Mouse (Mus musculus) left cerebral cortex, adult 2 months (tissue): ENCODE measurements at regions not wholly inside any gene's neighbourhood (a gene's known extent, or its start where the extent isn't known, plus 50 kb on each side); places are given as distances from the start of the nearest gene placed in this dataset.
A peak's percentile ranks its signal among the peaks of the same experiment; 100 is the strongest.
"Not testable (repeated sequence)": the region's sequence is repeated elsewhere in the genome, so short reads cannot be mapped to it uniquely, and the experiment has no call there.

ENCODE experiments used
- DNase-seq, 2 experiments: peaks; one replicate each; pipeline ENCODE4 v3.0.0; 2021 to 2022; ENCODE audit warnings: low spot score in 2 of 2, mixed read lengths in 1 of 2; ENCODE audit errors: extremely low spot score in 1 of 2
- H3K27ac ChIP-seq: fragments of 200-600 bp; 2 replicates; pipeline ENCODE4 v1.8.1; 2022
- H3K4me3 ChIP-seq: fragments of 200-600 bp; 2 replicates; pipeline ENCODE4 v1.8.1; 2022
- CTCF ChIP-seq: fragments of 200-600 bp; IDR thresholded peaks from 2 replicates; pipeline ENCODE4 v1.8.1; 2022; ENCODE audit warnings: antibody characterized with exemption, mild to moderate bottlenecking, moderate library complexity
- intact Hi-C: fragments of 180-260 bp; cut with DNase I; formaldehyde crosslinking; loops from one replicate; pipeline ENCODE4 v1.15.1; 2025

DNA sequence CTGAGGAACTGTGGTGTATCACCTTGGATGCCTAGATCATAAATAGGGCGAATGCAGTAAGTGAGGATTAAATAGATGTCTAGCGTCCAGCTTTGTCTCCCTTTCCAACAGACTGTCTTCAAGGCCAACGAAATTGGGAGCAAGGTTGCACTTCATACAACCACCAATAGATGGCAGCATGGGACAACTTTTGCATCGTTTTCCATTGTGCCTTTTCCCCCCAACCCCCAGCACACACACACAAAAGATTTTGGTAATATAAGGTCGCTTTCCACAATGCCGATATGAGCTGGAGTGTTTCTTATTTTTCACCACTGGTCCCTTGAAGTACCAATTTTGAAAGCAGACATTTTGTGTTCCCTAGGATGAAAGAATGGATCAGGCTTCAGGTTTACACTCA is 304.7 kb downstream of the BC048507 start:
- H3K4me3 ChIP-seq, intact Hi-C loops, H3K27ac ChIP-seq: not testable (repeated sequence)
- TF ChIP-seq CTCF: peak; percentile 31
- DNase-seq: peak; percentile 26 to 71

DNA sequence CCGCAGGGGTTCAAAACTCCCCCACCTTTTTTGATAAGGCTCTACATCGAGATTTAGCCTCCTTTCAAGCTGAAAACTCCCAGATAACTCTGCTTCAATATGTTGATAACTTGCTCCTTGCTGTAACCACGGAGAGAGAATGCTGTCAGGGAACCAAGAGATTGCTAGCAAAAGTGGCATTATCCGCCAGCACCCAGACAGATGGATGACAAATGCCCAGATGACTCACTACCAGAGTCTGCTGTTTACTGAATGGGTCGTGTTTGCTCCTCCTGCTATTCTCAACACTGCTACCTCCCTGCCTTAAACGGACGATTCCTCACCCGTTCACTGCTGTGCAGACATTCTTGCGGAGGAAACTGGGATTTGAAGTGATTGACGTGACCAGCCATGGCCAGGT is 310.3 kb downstream of the BC048507 start:
- peak in 1 of 2 experiments; percentile 7 for DNase-seq
- H3K4me3 ChIP-seq, intact Hi-C loops, H3K27ac ChIP-seq: not testable (repeated sequence)
